In the genomic region with DNA sequence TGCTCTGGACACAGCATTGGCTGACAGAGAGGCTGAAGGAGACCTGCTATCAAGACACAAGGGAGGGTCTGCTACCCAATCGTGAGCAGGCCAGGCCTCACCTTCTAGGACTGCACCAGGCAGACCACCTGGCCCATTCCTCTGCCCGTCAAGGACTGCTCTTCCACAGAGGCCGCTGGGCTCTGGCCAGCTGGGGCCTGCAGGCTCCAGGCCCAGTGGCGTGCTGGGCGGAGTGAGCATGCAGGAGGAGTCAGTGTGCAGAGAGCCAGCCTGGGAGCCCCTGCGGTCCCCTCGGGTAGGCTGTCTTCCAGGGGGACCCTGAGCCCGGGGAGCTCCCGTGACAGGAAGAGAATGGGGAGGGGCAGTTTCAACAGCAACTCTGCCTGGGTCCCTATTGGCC, we compare ENCODE assay signal across 17 mouse cellular contexts. TPM values are rescaled to one million over a fixed set of nuclear protein-coding genes. Genes with fewer than 3 reads are reported as not detected.
A peak's percentile ranks its signal among the peaks of the same experiment; 100 is the strongest.
DNase-seq lines count a peak whose midpoint lies in the region; ATAC-seq and TF ChIP-seq lines count a peak whose summit lies in the region.
"Had no signal": no experiment of that assay in that cellular context is flagged by ENCODE, and none has a peak within 500 bp of the region (broad histone marks: within the 10 kb centered on the region; RNA-seq: fewer than 3 reads in every experiment).

No protein-coding gene starts in this region.

- no peaks in the 10 kb centered on the region for H3K9me3 ChIP-seq in hindbrain, embryonic 13.5 days
- H3K9me3 ChIP-seq in hindbrain, embryonic 14.5 days (ENCODE audit: control insufficient read depth, low read length), result no peaks in the 10 kb centered on the region
- no peaks in the 10 kb centered on the region for H3K9me3 ChIP-seq in midbrain, embryonic 10.5 days (replicated peaks)
- no peaks in the 10 kb centered on the region for H3K9me3 ChIP-seq in midbrain, embryonic 15.5 days
- no peaks in the 10 kb centered on the region for H3K9me3 ChIP-seq in stomach, embryonic 15.5 days
- no peaks in the 10 kb centered on the region for H3K9me3 ChIP-seq in stomach, postnatal 0 days (ENCODE audit: control insufficient read depth, low read length)
- no peaks in the 10 kb centered on the region for H3K9me3 ChIP-seq in limb, embryonic 10.5 days (replicated peaks)
- H3K9me3 ChIP-seq: forebrain, embryonic 12.5 days; heart, embryonic 12.5 days had no signal

- no peak for TF ChIP-seq EP300 in stomach, postnatal 0 days (optimal IDR thresholded peaks at IDR 0.05)

- 65% methylated on average over 9 of the region's 9 CpGs for WGBS in hindbrain, embryonic 13.5 days
- 67% methylated on average over 9 of the region's 9 CpGs for WGBS in hindbrain, embryonic 14.5 days
- 61% methylated on average over 9 of the region's 9 CpGs for WGBS in midbrain, embryonic 10.5 days
- WGBS in midbrain, embryonic 15.5 days, result 60% methylated on average over 9 of the region's 9 CpGs
- WGBS in stomach, embryonic 15.5 days, result 49% methylated on average over 9 of the region's 9 CpGs
- 49% methylated on average over 9 of the region's 9 CpGs for WGBS in stomach, postnatal 0 days
- WGBS in limb, embryonic 10.5 days, result 71% methylated on average over 9 of the region's 9 CpGs

- peaks cover 7% of the 10 kb centered on the region; the same call in 1 of the 2 replicates for H3K36me3 ChIP-seq in hindbrain, embryonic 13.5 days
- peaks cover 18% of the 10 kb centered on the region; the same call in 1 of the 2 replicates for H3K36me3 ChIP-seq in hindbrain, embryonic 14.5 days (replicated peaks; ENCODE audit: control insufficient read depth, insufficient read depth)
- H3K36me3 ChIP-seq in midbrain, embryonic 10.5 days, result no peaks in the 10 kb centered on the region
- H3K36me3 ChIP-seq in midbrain, embryonic 15.5 days (replicated peaks), result no peaks in the 10 kb centered on the region
- H3K36me3 ChIP-seq in stomach, embryonic 15.5 days, result no peaks in the 10 kb centered on the region
- H3K36me3 ChIP-seq in stomach, postnatal 0 days (ENCODE audit: control insufficient read depth, insufficient read depth, low read length), result no peaks in the 10 kb centered on the region
- H3K36me3 ChIP-seq in limb, embryonic 10.5 days, result no peaks in the 10 kb centered on the region
- H3K36me3 ChIP-seq: forebrain, embryonic 12.5 days had no signal

- no peaks in the 10 kb centered on the region for H3K27me3 ChIP-seq in hindbrain, embryonic 13.5 days
- no peaks in the 10 kb centered on the region for H3K27me3 ChIP-seq in hindbrain, embryonic 14.5 days (ENCODE audit: control insufficient read depth, insufficient read depth, low read length)
- H3K27me3 ChIP-seq in midbrain, embryonic 10.5 days (ENCODE audit: low read depth, poor library complexity, severe bottlenecking), result no peaks in the 10 kb centered on the region
- H3K27me3 ChIP-seq in midbrain, embryonic 15.5 days (replicated peaks), result no peaks in the 10 kb centered on the region
- H3K27me3 ChIP-seq in stomach, embryonic 15.5 days (replicated peaks), result no peaks in the 10 kb centered on the region
- no peaks in the 10 kb centered on the region for H3K27me3 ChIP-seq in stomach, postnatal 0 days (ENCODE audit: control insufficient read depth, insufficient read depth, low read length)
- no peaks in the 10 kb centered on the region for H3K27me3 ChIP-seq in limb, embryonic 10.5 days (ENCODE audit: low read depth, poor library complexity, severe bottlenecking)
- H3K27me3 ChIP-seq: forebrain, embryonic 12.5 days; heart, embryonic 12.5 days had no signal

- H3K4me2 ChIP-seq in hindbrain, embryonic 13.5 days, result no peak overlapping the region
- no peak overlapping the region for H3K4me2 ChIP-seq in hindbrain, embryonic 14.5 days (replicated peaks)
- no peak overlapping the region for H3K4me2 ChIP-seq in midbrain, embryonic 15.5 days
- H3K4me2 ChIP-seq in stomach, embryonic 15.5 days, result no peak overlapping the region
- no peak overlapping the region for H3K4me2 ChIP-seq in stomach, postnatal 0 days (replicated peaks; ENCODE audit: low read depth)
- H3K4me2 ChIP-seq: forebrain, embryonic 12.5 days; heart, embryonic 12.5 days had no signal

- no peak overlapping the region; the same call in 1 of the 2 replicates for H3K9ac ChIP-seq in hindbrain, embryonic 13.5 days
- no peak overlapping the region for H3K9ac ChIP-seq in hindbrain, embryonic 14.5 days
- no peak overlapping the region for H3K9ac ChIP-seq in midbrain, embryonic 15.5 days
- no peak overlapping the region for H3K9ac ChIP-seq in stomach, embryonic 15.5 days
- H3K9ac ChIP-seq in stomach, postnatal 0 days (ENCODE audit: low read length), result no peak overlapping the region
- H3K9ac ChIP-seq: forebrain, embryonic 12.5 days; heart, embryonic 12.5 days had no signal

- 0 out of 2 replicates have a peak, but pooled peaks cover 4% of the 10 kb centered on the region for H3K4me1 ChIP-seq in hindbrain, embryonic 13.5 days (replicated peaks)
- no peaks in the 10 kb centered on the region for H3K4me1 ChIP-seq in hindbrain, embryonic 14.5 days (replicated peaks; ENCODE audit: control insufficient read depth, insufficient read depth, low read length)
- peaks cover 4% of the 10 kb centered on the region; the same call in 1 of the 2 replicates for H3K4me1 ChIP-seq in midbrain, embryonic 10.5 days
- no peaks in the 10 kb centered on the region for H3K4me1 ChIP-seq in midbrain, embryonic 15.5 days
- H3K4me1 ChIP-seq in stomach, embryonic 15.5 days, result no peaks in the 10 kb centered on the region
- no peaks in the 10 kb centered on the region for H3K4me1 ChIP-seq in stomach, postnatal 0 days (replicated peaks; ENCODE audit: control insufficient read depth, insufficient read depth)
- peaks cover 15% of the 10 kb centered on the region for H3K4me1 ChIP-seq in limb, embryonic 10.5 days
- H3K4me1 ChIP-seq: heart, embryonic 12.5 days had no signal

- ATAC-seq in hindbrain, embryonic 13.5 days (ENCODE audit: low FRiP score), result 0 out of 2 replicates have a peak, but pooled peaks have one; percentile 33
- ATAC-seq in hindbrain, embryonic 14.5 days (ENCODE audit: low FRiP score), result no peak
- ATAC-seq in midbrain, embryonic 15.5 days (replicated peaks), result no peak
- ATAC-seq in stomach, embryonic 15.5 days (ENCODE audit: insufficient read depth, low FRiP score, low read depth), result peak; percentile 23; the same call in 1 of the 2 replicates
- no peak; the same call in 1 of the 2 replicates for ATAC-seq in stomach, postnatal 0 days (ENCODE audit: low FRiP score, low TSS enrichment)
- ATAC-seq: forebrain, embryonic 16.5 days had no signal

- H3K27ac ChIP-seq in hindbrain, embryonic 13.5 days, result no peak overlapping the region
- no peak overlapping the region for H3K27ac ChIP-seq in hindbrain, embryonic 14.5 days
- H3K27ac ChIP-seq in midbrain, embryonic 10.5 days (replicated peaks), result peak overlapping the region; percentile 14; the same call in 1 of the 2 replicates
- H3K27ac ChIP-seq in midbrain, embryonic 15.5 days, result no peak overlapping the region
- H3K27ac ChIP-seq in stomach, embryonic 15.5 days, result no peak overlapping the region
- no peak overlapping the region for H3K27ac ChIP-seq in stomach, postnatal 0 days (replicated peaks)
- peak overlapping the region; percentile 65; the same call in 1 of the 2 replicates for H3K27ac ChIP-seq in limb, embryonic 10.5 days
- H3K27ac ChIP-seq: forebrain, embryonic 12.5 days; heart, adult 2 months had no signal

- H3K4me3 ChIP-seq in hindbrain, embryonic 13.5 days, result no peak overlapping the region
- H3K4me3 ChIP-seq in hindbrain, embryonic 14.5 days (replicated peaks; ENCODE audit: low read length), result no peak overlapping the region
- no peak overlapping the region for H3K4me3 ChIP-seq in midbrain, embryonic 10.5 days
- no peak overlapping the region for H3K4me3 ChIP-seq in midbrain, embryonic 15.5 days
- no peak overlapping the region for H3K4me3 ChIP-seq in stomach, embryonic 15.5 days (replicated peaks)
- no peak overlapping the region for H3K4me3 ChIP-seq in stomach, postnatal 0 days (ENCODE audit: low read depth, low read length)
- no peak overlapping the region for H3K4me3 ChIP-seq in limb, embryonic 10.5 days
- H3K4me3 ChIP-seq: forebrain, embryonic 12.5 days; heart, adult 2 months; heart, embryonic 12.5 days had no signal

- no peak for DNase-seq in hindbrain, embryonic 14.5 days (ENCODE audit: low spot score)
- DNase-seq in midbrain, embryonic 10.5 days (ENCODE audit: low spot score), result no peak
- no peak for DNase-seq in stomach, postnatal 0 days (ENCODE audit: low spot score)
- DNase-seq in limb, embryonic 10.5 days (ENCODE audit: low spot score), result no peak
- DNase-seq in natural killer cell, adult 2 months (ENCODE audit: low spot score in 2 of 2), result no peak
- DNase-seq: adrenal gland, adult 2 months; adrenal gland, postnatal 25 days; cerebellum, adult 18-20 months; cerebellum, adult 9-11 months; gastrocnemius, postnatal 10 days; heart, adult 2 months had no signal

- TF ChIP-seq CTCF in stomach, postnatal 0 days (IDR thresholded peaks at IDR 0.05; ENCODE audit: low read depth), result no peak

RNA-seq across cellular contexts. Expression of a gene that starts 22.9 kb away (rescaled TPM):
- polyA plus RNA-seq in hindbrain, embryonic 13.5 days (2015; fragmentation: Nextera tagmentation; extraction: Ambion mirVana), result 12.8 and 15.2 TPM in 2 replicates
- 12.6 and 12.9 TPM in 2 replicates for polyA plus RNA-seq in hindbrain, embryonic 14.5 days (2014; fragmentation: Nextera tagmentation; extraction: Ambion mirVana)
- polyA plus RNA-seq in midbrain, embryonic 10.5 days (2016; fragmentation: Nextera tagmentation; extraction: Ambion mirVana), result 12.3 and 14.6 TPM in 2 replicates
- 13.7 and 14.2 TPM in 2 replicates for polyA plus RNA-seq in midbrain, embryonic 15.5 days (2015; fragmentation: Nextera tagmentation; extraction: Ambion mirVana)
- polyA plus RNA-seq in stomach, embryonic 15.5 days (2015; fragmentation: Nextera tagmentation; extraction: Ambion mirVana), result 8.5 and 9.4 TPM in 2 replicates
- 4.2 and 5.0 TPM in 2 replicates for polyA plus RNA-seq in stomach, postnatal 0 days (2015; fragmentation: Nextera tagmentation; extraction: Ambion mirVana)
- 11.2 and 16.2 TPM in 2 replicates for polyA plus RNA-seq in limb, embryonic 10.5 days (2016; fragmentation: Nextera tagmentation; extraction: Ambion mirVana)

RNA-seq across cellular contexts. Expression of a gene that starts 43.2 kb away (rescaled TPM):
- 0.23 and 0.31 TPM in 2 replicates for polyA plus RNA-seq in hindbrain, embryonic 13.5 days (2015; fragmentation: Nextera tagmentation; extraction: Ambion mirVana)
- 0.23 and 0.25 TPM in 2 replicates for polyA plus RNA-seq in hindbrain, embryonic 14.5 days (2014; fragmentation: Nextera tagmentation; extraction: Ambion mirVana)
- 0.15 and 0.20 TPM in 2 replicates for polyA plus RNA-seq in midbrain, embryonic 10.5 days (2016; fragmentation: Nextera tagmentation; extraction: Ambion mirVana)
- 0.26 and 0.29 TPM in 2 replicates for polyA plus RNA-seq in midbrain, embryonic 15.5 days (2015; fragmentation: Nextera tagmentation; extraction: Ambion mirVana)
- 0.05 and 0.06 TPM in 2 replicates for polyA plus RNA-seq in stomach, embryonic 15.5 days (2015; fragmentation: Nextera tagmentation; extraction: Ambion mirVana)
- not detected in 2 replicates for polyA plus RNA-seq in stomach, postnatal 0 days (2015; fragmentation: Nextera tagmentation; extraction: Ambion mirVana)
- 0.06 and 0.16 TPM in 2 replicates for polyA plus RNA-seq in limb, embryonic 10.5 days (2016; fragmentation: Nextera tagmentation; extraction: Ambion mirVana)
- polyA plus RNA-seq: adrenal gland, adult 2 months had no signal

Comparison
In these comparisons a context has a peak if more than half of its experiments do, and no peak if none do; other contexts are left out.
1. ATAC-seq: peak in hindbrain, embryonic 13.5 days (single experiment) and stomach, embryonic 15.5 days (single experiment); none in hindbrain, embryonic 14.5 days (single experiment), midbrain, embryonic 15.5 days (single experiment) and stomach, postnatal 0 days (single experiment).
2. H3K27ac ChIP-seq: peak in midbrain, embryonic 10.5 days (single experiment) and limb, embryonic 10.5 days (single experiment); none in hindbrain, embryonic 13.5 days (single experiment), hindbrain, embryonic 14.5 days (single experiment), midbrain, embryonic 15.5 days (single experiment), stomach, embryonic 15.5 days (single experiment) and stomach, postnatal 0 days (single experiment).